Mouse (Mus musculus) effector memory CD4-positive, alpha-beta T cell, adult 7 months (primary cell): Measurements from ENCODE around the gene Gm14698. TPM values are rescaled to one million over a fixed set of nuclear protein-coding genes. Genes with fewer than 3 reads are reported as not detected.

Source experiments
- polyA plus RNA-seq: library from polyadenylated mRNA; unstranded; fragments of 100-300 nt; shearing (Covaris generic); gene quantifications from one replicate; pipeline ENCODE4 v1.2.1, GENCODE M21; 2017

The Gm14698 gene
- 0.27 TPM for polyA plus RNA-seq

GRCm38 (mm10) chrX:68821059-68821458 lies at the start of gene Gm14698:
Gm14698 (plus strand) TSS chrX:68821093.

Other genes starting within 250 kb of the Gm14698 start
- gene Fmr1, start 142.6 kb upstream of the Gm14698 start, polyA plus RNA-seq = 63.6 TPM
- not detected for gene Fmr1nb, start 59.3 kb upstream of the Gm14698 start, polyA plus RNA-seq
- gene Gm6812, start 72.0 kb downstream of the Gm14698 start, polyA plus RNA-seq = not detected